Mouse (Mus musculus) left cerebral cortex, adult 9 months (tissue): ENCODE data around the gene Dcst2.

ENCODE experiments used
- DNase-seq, 2 experiments: peaks; one replicate each; pipeline ENCODE4 v3.0.0; 2022; ENCODE audit warnings: low spot score in 2 of 2

Gene Dcst2

DNA sequence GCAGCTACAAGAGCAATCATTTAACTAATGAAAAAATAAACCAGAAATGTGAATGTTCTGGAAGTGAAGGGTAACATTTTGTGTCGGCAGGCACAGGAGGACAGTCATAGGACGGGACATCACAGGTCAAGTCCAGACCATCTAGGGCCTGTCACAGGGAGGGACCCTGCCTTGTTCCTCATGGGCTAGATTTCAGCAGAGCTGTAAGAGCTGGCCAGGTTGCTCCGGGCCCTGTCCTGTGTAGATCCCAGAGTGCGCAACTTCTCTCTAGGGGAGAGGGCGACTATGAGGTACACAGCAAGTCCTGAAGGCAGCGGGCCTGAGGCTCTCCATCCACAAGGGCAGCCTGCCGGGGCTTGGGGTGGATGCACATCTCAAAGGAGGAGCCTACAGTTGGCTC is at the start of gene Dcst2:
TSS of gene Dcst2 (plus strand) at position 301 of the 400 bp plus-strand sequence.
- no peak for DNase-seq

GRCm38 (mm10) chr3:89314340-89314739 is 47.4 kb upstream of the Dcst2 start:
- DNase-seq = no peak

GRCm38 (mm10) chr3:89314791-89315190 is 47.0 kb upstream of the Dcst2 start:
- DNase-seq = no peak

- peak in 1 of 2 experiments; percentile 79 for DNase-seq
Observed at GRCm38 (mm10) chr3:89315195-89315929, 46.4 kb upstream of the Dcst2 start.

GRCm38 (mm10) chr3:89315930-89316831 is 45.6 kb upstream of the Dcst2 start:
- no peak for DNase-seq

DNA sequence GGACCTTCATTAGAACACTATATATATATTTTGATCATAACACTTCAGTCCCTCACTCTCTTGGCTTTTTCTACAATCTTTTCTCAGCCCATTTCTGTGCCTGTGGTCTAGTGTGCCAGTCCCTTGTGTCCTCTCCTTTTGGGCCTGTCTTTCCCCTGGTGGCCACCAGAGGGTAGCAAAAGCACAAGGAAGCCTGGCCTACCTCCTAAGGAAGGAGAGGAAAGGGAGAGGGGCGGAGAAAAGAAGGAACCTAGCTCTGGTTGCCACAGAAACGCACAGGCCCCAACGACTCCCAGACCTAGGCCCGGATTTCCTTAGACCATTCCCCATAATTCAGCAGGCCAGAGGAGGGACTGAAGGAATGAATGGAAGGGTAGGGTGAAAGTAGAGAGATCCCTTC is 44.9 kb upstream of the Dcst2 start:
- peak in 1 of 2 experiments; percentile 94 for DNase-seq

DNA sequence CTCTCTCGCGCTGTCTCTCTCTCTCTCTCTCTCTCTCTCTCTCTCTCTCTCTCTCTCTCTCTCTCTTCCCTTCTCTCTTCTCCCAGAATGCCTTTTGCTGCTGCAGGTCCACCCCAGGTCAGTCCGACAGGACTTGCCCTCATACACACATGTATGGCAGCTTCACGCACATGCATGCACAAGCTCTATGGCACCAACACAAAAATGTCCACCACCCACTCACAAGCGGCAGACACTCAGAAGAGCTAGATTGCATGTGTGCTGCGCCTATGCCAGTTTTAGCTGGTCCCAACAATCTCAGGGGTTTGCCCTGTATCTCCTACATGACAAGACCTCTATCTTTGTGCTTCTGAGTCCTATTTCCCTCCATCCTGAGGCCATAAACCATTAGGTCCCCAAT is 44.5 kb upstream of the Dcst2 start:
- no peak for DNase-seq

- DNase-seq = no peak
Observed at GRCm38 (mm10) chr3:89318316-89318715, 43.5 kb upstream of the Dcst2 start.

DNA sequence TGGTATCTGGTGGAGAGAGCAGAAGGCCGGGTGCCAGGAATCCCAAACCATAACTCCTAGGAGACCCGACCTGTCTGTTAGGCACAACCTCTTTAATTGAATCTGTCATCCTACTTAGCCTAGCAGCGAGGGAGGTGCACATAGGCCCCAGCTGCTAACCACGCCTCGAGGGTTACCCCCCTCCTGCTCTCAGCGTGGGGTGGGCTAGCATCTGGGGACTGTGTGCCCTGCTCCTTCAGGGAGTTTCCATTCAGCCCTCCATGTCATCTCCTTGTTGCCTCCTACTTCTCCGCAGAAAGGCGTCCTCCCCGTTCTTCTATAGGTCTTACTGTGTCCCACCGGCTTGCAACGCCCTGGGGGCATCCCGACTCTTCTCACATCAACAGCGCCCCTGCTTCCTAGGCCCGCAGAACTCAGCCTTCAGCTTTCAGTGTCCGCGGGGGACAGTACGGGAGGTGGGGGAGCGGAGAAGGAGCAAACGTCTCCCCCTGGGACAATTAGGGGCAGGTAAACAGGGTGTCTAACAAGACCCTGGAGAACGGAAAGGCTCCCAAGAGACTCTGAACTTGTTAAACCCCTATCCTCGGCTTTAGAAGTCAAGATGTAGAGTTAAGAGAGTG is 42.7 kb upstream of the Dcst2 start:
- DNase-seq = no peak

DNA sequence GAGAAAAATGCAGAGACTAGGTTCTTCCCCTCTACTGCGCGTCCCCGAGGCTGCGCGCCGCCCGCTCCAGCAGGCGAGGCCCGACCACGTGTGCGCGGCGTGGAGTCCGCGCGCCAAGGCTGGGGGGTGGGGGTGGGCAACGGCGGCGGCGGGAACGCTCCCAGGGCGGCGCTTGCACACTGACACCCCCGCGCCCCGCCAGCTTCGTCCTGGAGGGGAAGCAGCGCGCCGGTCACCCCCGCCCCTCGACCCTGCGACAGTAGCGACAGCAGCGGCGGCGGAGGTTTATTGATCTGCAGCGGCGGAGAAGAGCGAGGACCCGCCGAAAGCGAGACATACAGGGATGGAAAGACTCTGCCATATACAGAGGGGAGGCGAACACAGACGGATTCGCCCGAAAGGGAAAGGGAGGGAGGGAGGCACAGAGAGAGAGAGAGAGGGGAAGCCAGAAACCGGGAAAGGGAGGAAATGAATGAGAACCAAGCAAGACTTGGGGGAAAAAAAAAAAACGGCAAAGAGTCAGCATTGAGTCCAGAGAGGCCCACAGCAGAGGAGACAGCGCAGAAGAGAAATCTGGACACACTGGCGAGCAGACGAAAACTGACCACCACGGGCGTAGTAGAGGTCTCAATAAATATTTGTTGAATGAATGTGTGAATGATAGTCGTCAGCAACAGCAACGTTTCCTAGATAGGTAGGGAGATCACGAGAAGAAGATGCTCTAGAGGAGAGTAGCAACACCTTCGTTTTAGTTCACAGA is 42.0 kb upstream of the Dcst2 start:
- no peak for DNase-seq

GRCm38 (mm10) chr3:89320581-89321182 is 41.1 kb upstream of the Dcst2 start:
- no peak for DNase-seq

DNA sequence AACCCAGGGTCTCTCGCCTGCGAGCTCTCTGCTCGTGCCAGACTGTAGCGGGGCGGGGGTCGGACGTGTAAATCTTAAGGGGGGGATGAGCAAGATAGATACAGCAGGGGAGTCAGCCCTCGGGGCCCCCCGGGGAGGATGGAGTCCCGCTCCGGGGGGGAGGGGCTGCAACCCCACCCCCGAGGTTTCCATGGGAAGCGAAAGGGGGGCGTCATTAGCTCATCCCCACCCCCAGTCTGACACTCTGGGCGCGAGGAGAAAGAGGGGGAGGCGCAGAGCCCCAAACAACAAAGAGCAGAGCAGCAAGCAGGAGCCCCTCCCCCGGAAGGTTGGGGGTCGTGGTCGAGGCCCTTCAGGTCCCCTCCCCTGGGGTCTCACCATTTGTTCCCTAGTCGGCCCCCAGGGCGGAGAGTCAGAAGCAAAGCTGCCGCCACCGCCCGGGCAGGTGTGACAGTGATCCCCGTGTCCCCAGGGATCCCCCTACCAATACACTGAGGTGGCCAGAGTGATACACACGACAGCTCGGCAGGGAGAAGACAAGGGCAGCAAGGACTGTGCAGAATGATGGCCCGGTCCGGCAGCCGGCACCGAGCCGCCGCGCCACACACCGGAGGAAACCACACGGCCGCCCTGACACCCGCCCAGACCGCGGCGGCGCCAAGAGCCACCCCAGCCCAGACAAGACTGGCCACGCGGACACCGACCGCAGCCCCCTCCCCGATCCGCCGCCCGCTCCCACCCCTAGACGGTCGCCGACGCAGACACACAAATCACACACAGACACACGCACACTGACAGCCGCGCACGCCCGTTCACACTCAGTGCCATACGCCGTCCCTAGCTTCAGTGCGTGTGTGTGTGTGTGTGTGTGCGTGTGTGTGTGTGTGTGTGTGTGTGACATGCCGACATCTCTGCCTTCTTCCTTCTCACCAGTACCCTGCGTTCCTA is 40.3 kb upstream of the Dcst2 start:
- DNase-seq = no peak

DNA sequence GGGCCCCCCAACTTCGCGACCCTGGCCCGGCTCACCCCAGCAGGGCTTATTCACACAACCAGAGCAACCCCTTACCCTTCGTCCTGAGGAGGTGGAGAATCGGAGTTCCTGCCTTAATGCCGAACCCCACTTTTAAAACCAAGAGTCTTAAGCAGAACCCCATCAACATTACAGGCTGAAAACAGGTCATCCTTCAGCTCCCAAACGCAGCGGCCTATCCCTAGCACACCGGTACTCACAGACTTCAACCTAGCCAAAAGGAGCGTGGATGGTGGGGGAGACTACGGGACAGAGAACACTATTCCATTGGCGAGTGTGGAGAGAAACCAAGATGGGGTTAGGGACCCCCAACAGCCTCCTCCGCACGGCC is 39.7 kb upstream of the Dcst2 start:
- no peak for DNase-seq

GRCm38 (mm10) chr3:89322514-89323165 is 39.1 kb upstream of the Dcst2 start, which contains the start of gene Efna3:
Gene Efna3 (minus strand): TSS chr3:89322965.
- DNase-seq = peak; percentile 80 to 89

GRCm38 (mm10) chr3:89325882-89326281 is 35.9 kb upstream of the Dcst2 start:
- no peak for DNase-seq

- DNase-seq = no peak
Observed at GRCm38 (mm10) chr3:89327371-89327870, 34.4 kb upstream of the Dcst2 start.

GRCm38 (mm10) chr3:89328623-89329022 is 33.2 kb upstream of the Dcst2 start:
- DNase-seq = no peak

GRCm38 (mm10) chr3:89330346-89330745 is 31.4 kb upstream of the Dcst2 start:
- DNase-seq = no peak

GRCm38 (mm10) chr3:89330948-89331347 is 30.8 kb upstream of the Dcst2 start:
- no peak for DNase-seq
